Mouse (Mus musculus): ENCODE results near the gene Ralgps1. TPM values are rescaled to one million over a fixed set of nuclear protein-coding genes. Genes with fewer than 3 reads are reported as not detected.
A peak's percentile ranks its signal among the peaks of the same experiment; 100 is the strongest.

Gene Ralgps1
- polyA plus RNA-seq, 2 experiments, result 3.5 to 5.4 TPM

DNA sequence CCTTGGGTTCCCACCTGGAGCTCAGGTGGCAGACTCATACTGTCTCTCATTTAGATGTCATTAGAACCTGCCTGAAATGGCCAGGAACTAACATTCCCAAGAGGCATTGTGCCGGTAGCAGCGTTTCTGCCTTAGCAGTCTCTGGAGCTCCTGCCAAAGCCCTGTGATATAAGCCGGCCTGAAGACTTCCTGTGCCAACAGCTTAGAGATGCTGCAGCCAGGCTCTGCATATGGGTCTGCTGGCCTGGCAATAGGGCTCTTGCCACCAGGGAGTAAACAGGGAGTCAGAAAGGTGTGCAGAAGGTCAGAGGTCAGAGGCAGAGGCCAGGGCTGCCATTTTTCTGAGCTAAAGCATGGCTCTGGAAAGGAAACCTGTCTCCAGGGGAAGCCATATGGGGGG is 206.6 kb downstream of the Ralgps1 start:
- H3K36me3 ChIP-seq (ENCODE audit: control insufficient read depth, insufficient read depth, low read length), result no peaks in the 10 kb centered on the region
- no peaks in the 10 kb centered on the region for H3K27me3 ChIP-seq (ENCODE audit: control insufficient read depth, insufficient read depth, low read length)
- H3K9ac ChIP-seq (ENCODE audit: low read depth, low read length, severe bottlenecking), result no peak overlapping the region
- H3K4me3 ChIP-seq (replicated peaks; ENCODE audit: low read length), result no peak overlapping the region
- 51% methylated on average over 3 of the region's 3 CpGs for WGBS
- 0 out of 2 replicates have a peak overlapping the region, but pooled peaks have one; percentile 53 for H3K27ac ChIP-seq (replicated peaks; ENCODE audit: low read depth, low read length)
- no peaks in the 10 kb centered on the region for H3K9me3 ChIP-seq (ENCODE audit: control insufficient read depth, low read length)
- TF ChIP-seq POLR2A (IDR thresholded peaks at IDR 0.05; ENCODE audit: borderline replicate concordance, extremely low read depth, insufficient read depth, insufficient read length), result no peak
- H3K4me2 ChIP-seq (replicated peaks; ENCODE audit: low read depth, low read length, severe bottlenecking), result no peak overlapping the region
- H3K4me1 ChIP-seq (ENCODE audit: control insufficient read depth, insufficient read depth, low read length), result peaks cover 50% of the 10 kb centered on the region
- ATAC-seq (ENCODE audit: low FRiP score, low read depth), result no peak
- no peak for DNase-seq (ENCODE audit: low spot score)

GRCm38 (mm10) chr2:33162126-33162525 is 209.2 kb downstream of the Ralgps1 start:
- Histone ChIP-seq H3K9ac (ENCODE audit: low read depth, low read length, severe bottlenecking) (no peak overlapping the region), H3K36me3 (ENCODE audit: control insufficient read depth, insufficient read depth, low read length) (no peaks in the 10 kb centered on the region), H3K9me3 (ENCODE audit: control insufficient read depth, low read length) (no peaks in the 10 kb centered on the region), H3K27me3 (ENCODE audit: control insufficient read depth, insufficient read depth, low read length) (no peaks in the 10 kb centered on the region), H3K4me3 (replicated peaks; ENCODE audit: low read length) (no peak overlapping the region), H3K4me2 (replicated peaks; ENCODE audit: low read depth, low read length, severe bottlenecking) (no peak overlapping the region), H3K27ac (replicated peaks; ENCODE audit: low read depth, low read length) (no peak overlapping the region), H3K4me1 (ENCODE audit: control insufficient read depth, insufficient read depth, low read length) (peaks cover 49% of the 10 kb centered on the region)
- no peak for TF ChIP-seq POLR2A (IDR thresholded peaks at IDR 0.05; ENCODE audit: borderline replicate concordance, extremely low read depth, insufficient read depth, insufficient read length)
- WGBS, result 70% methylated on average over 2 of the region's 2 CpGs
- ATAC-seq (ENCODE audit: low FRiP score, low read depth), result no peak
- DNase-seq (ENCODE audit: low spot score), result no peak

GRCm38 (mm10) chr2:33160326-33160973 is 210.8 kb downstream of the Ralgps1 start:
- H3K36me3 ChIP-seq (ENCODE audit: control insufficient read depth, insufficient read depth, low read length), result no peaks in the 10 kb centered on the region
- ATAC-seq (ENCODE audit: low FRiP score, low read depth), result no peak
- peak; percentile 72 for DNase-seq (ENCODE audit: low spot score)
- peaks cover 36% of the 10 kb centered on the region for H3K4me1 ChIP-seq (ENCODE audit: control insufficient read depth, insufficient read depth, low read length)
- no peak for TF ChIP-seq POLR2A (IDR thresholded peaks at IDR 0.05; ENCODE audit: borderline replicate concordance, extremely low read depth, insufficient read depth, insufficient read length)
- peak overlapping the region; percentile 75 for H3K27ac ChIP-seq (replicated peaks; ENCODE audit: low read depth, low read length)
- no peaks in the 10 kb centered on the region for H3K27me3 ChIP-seq (ENCODE audit: control insufficient read depth, insufficient read depth, low read length)
- no peak overlapping the region for H3K9ac ChIP-seq (ENCODE audit: low read depth, low read length, severe bottlenecking)
- no peak overlapping the region for H3K4me3 ChIP-seq (replicated peaks; ENCODE audit: low read length)
- WGBS, result 36% methylated on average over 12 of the region's 12 CpGs
- H3K9me3 ChIP-seq (ENCODE audit: control insufficient read depth, low read length), result no peaks in the 10 kb centered on the region
- no peak overlapping the region for H3K4me2 ChIP-seq (replicated peaks; ENCODE audit: low read depth, low read length, severe bottlenecking)

DNA sequence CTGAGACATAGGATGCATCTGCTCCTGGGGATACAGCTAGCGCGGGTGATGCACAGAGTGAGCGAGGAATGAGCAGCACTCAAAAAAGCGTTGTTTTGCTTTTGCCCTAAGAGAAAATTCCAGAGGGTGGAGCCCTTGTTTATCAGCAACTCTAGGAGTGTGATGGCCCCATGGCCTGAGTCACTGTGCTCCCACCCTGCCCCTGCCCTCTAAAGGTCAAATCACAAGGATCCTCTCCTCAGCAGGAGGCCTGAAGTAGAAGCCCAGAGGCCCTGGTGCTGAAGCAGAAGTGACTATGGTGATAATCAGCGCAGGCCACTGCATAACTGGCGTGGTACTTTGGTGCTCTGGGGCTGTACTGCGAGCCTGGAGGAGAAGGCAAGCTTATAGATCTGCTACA is 211.7 kb downstream of the Ralgps1 start:
- no peak for TF ChIP-seq POLR2A (IDR thresholded peaks at IDR 0.05; ENCODE audit: borderline replicate concordance, extremely low read depth, insufficient read depth, insufficient read length)
- H3K27ac ChIP-seq (replicated peaks; ENCODE audit: low read depth, low read length), result peak overlapping the region; percentile 75
- no peaks in the 10 kb centered on the region for H3K9me3 ChIP-seq (ENCODE audit: control insufficient read depth, low read length)
- no peaks in the 10 kb centered on the region for H3K36me3 ChIP-seq (ENCODE audit: control insufficient read depth, insufficient read depth, low read length)
- WGBS, result 90% methylated on average over 7 of the region's 7 CpGs
- no peak overlapping the region for H3K4me2 ChIP-seq (replicated peaks; ENCODE audit: low read depth, low read length, severe bottlenecking)
- H3K4me1 ChIP-seq (ENCODE audit: control insufficient read depth, insufficient read depth, low read length), result peaks cover 27% of the 10 kb centered on the region
- no peak overlapping the region for H3K9ac ChIP-seq (ENCODE audit: low read depth, low read length, severe bottlenecking)
- H3K4me3 ChIP-seq (replicated peaks; ENCODE audit: low read length), result no peak overlapping the region
- no peaks in the 10 kb centered on the region for H3K27me3 ChIP-seq (ENCODE audit: control insufficient read depth, insufficient read depth, low read length)
- ATAC-seq (ENCODE audit: low FRiP score, low read depth), result no peak
- DNase-seq (ENCODE audit: low spot score), result no peak

DNA sequence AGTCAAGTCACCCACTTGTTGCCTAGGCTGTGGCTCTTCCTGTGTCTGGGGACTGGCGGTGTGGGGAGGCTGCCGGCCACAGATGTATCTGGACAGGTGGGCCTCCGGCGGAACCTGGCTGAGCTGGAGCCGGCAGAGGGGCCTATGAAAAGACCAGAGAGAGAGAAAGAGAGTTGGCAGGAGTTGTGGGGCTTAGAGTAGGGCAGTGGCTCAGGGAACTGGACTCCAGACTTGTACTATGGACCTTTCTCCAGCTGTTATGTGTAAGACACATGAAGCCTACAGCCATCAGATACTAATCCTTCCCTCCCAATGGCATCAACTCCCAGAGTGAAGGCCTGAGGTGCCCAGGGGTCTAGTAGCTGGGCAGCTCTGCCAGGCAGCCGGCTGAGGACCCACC is 212.4 kb downstream of the Ralgps1 start:
- TF ChIP-seq POLR2A (IDR thresholded peaks at IDR 0.05; ENCODE audit: borderline replicate concordance, extremely low read depth, insufficient read depth, insufficient read length), result no peak
- Histone ChIP-seq H3K27ac (replicated peaks; ENCODE audit: low read depth, low read length) (no peak overlapping the region), H3K4me2 (replicated peaks; ENCODE audit: low read depth, low read length, severe bottlenecking) (no peak overlapping the region), H3K9me3 (ENCODE audit: control insufficient read depth, low read length) (no peaks in the 10 kb centered on the region), H3K4me1 (ENCODE audit: control insufficient read depth, insufficient read depth, low read length) (peaks cover 23% of the 10 kb centered on the region), H3K4me3 (replicated peaks; ENCODE audit: low read length) (no peak overlapping the region), H3K36me3 (ENCODE audit: control insufficient read depth, insufficient read depth, low read length) (no peaks in the 10 kb centered on the region), H3K27me3 (ENCODE audit: control insufficient read depth, insufficient read depth, low read length) (no peaks in the 10 kb centered on the region), H3K9ac (ENCODE audit: low read depth, low read length, severe bottlenecking) (no peak overlapping the region)
- no peak for DNase-seq (ENCODE audit: low spot score)
- WGBS, result 79% methylated on average over 6 of the region's 6 CpGs
- no peak for ATAC-seq (ENCODE audit: low FRiP score, low read depth)

Data from limb, embryonic 14.5 days (tissue).